Mouse (Mus musculus) kidney, adult 18-20 months (tissue): ENCODE results near the gene Mvk.
A peak's percentile ranks its signal among the peaks of the same experiment; 100 is the strongest.

Experiments used
- DNase-seq: peaks from one replicate; pipeline ENCODE4 v3.0.0; 2021

Mvk gene

DNA sequence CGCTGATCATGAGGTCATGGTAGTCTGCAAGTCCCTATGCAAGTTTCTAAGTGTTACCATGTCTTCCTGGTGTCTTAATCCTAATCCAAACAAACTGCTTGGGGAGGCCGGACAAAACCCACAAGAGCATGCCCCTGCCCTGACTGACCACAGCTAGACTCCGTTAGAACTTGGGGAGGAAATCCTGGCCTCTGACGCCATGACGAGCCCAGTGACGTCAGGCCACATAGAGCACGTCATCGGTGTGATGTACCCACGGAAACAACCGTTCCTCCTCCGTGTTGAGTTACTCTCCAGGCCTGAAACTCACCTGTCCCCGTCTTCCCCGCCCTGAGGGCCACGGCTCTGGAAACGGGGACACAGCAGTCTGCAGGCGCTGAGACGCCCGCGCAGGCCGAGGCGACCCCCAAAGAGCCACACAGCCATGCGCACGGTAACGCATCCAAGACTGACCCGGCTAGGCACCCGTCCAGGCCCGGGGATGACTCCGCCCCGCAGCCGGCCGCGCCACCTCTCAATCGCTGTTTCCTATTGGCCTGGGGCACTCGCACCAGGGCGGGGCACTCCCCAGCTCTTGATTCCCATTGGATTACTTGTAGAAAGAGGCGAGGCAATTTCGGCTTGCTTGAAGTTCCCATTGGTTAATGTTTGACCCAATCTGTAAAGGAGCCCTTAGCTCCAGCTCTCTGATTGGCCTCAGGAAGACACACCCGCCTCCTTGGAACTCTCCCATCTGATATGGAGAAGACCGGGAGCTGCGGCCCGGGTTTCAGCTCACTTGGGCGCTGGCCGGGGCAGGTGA is at the start of gene Mvk, which contains the start of gene Mmab:
Gene Mvk (plus strand): TSS at position 704 of the 802 bp plus-strand sequence.
Gene Mmab (minus strand): TSS at position 495 of the 802 bp plus-strand sequence.
- DNase-seq = peak; percentile 99

GRCm38 (mm10) chr5:114406592-114406991 is 37.5 kb upstream of the Mvk start:
- DNase-seq = no peak

- DNase-seq = no peak
Observed at GRCm38 (mm10) chr5:114407269-114407668, 36.8 kb upstream of the Mvk start.

DNA sequence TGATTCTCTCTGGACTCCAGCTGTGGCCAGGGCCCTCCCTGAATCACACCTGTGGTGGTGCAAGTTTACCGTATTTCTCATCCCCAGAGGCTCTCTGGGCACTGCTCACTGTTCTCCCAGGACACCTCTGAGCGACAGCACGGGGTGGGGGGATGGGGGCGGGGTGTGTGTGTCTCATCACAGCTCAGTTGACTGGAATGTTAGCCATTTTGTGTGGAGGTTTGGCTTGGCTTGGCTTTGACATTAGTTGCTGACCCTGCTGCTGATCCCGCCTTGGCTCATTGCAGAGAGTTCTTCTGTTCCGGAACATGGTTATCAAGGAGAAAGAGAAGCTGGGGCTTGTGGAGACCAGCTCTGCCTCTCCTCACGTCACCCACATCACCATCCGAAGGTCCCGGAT is 36.3 kb upstream of the Mvk start:
- DNase-seq = no peak

GRCm38 (mm10) chr5:114408846-114409245 is 35.2 kb upstream of the Mvk start:
- DNase-seq = no peak

- DNase-seq = no peak
Observed at GRCm38 (mm10) chr5:114410429-114410828, 33.6 kb upstream of the Mvk start.

GRCm38 (mm10) chr5:114412361-114412998 is 31.6 kb upstream of the Mvk start:
- no peak for DNase-seq

DNA sequence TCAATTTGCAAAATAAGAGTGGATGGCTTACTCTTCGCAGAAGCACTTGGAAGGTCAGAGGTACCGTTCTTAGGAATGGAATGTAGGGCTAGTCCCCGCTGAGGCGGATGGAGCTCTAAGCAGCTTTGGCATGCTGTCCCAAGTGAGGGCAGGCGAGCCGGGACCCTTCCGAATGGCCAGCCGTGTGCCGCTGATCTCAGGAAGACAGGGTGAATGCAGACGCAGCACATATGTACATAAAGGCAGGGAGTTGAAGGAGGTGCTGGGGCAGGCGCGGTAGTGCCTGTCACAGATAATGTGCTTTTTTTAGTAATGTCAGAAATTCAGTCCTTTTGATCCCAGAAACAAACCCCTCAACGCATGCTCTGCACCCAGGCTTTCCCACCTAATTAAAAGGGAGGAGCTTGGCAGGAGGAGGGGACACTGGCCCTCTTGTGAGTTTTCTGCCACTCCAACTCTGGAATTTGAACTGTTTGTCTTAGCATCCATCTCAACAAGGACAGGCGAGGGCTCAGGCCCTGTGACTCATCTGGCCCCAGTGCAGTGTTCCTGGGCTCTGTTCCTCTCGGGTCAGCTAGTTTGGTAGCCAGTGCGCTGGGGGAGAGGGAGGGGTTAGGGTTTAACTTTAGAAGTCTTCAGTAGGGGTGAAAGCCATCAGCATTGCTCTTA is 30.9 kb upstream of the Mvk start:
- DNase-seq = peak; percentile 29

DNA sequence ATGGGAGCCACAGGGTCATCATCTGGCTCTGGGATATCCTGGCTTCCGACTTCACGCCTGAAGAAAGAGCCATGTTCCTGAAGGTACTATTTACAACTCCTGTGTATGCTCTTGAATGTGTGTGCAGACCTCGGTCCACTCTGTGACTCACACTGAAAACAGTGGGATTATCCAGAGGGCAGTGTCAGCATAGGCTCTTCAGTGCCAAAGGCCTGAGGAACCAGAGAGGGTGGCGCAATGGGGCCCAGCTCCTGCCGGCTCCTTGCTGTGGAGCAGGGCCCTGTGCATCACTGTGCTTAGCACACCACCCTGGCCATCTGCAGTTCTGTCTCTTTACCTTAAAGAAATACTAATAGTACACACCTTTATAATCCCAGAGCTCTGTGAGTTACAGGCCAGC is 28.5 kb upstream of the Mvk start:
- no peak for DNase-seq

DNA sequence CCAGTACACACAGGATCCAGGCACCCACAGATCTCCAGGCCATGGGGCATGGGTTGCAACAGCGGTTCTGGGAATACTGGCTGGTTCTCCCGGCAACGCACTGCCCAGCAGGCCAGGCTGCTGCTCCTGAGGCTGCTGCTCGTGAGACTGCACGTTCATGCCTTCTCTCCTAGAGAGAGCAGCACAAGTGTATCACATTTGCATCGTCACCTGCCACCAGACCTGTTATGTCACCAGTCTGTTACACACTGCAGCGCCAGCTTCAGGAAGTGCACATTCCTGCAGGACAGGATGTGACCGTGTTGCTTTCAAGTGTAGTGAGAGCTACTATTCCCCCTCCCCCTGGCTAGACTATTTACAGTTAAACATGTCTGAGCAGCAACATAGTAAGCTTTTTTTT is 27.2 kb upstream of the Mvk start:
- no peak for DNase-seq

- no peak for DNase-seq
Observed at GRCm38 (mm10) chr5:114418541-114418940, 25.5 kb upstream of the Mvk start.

DNA sequence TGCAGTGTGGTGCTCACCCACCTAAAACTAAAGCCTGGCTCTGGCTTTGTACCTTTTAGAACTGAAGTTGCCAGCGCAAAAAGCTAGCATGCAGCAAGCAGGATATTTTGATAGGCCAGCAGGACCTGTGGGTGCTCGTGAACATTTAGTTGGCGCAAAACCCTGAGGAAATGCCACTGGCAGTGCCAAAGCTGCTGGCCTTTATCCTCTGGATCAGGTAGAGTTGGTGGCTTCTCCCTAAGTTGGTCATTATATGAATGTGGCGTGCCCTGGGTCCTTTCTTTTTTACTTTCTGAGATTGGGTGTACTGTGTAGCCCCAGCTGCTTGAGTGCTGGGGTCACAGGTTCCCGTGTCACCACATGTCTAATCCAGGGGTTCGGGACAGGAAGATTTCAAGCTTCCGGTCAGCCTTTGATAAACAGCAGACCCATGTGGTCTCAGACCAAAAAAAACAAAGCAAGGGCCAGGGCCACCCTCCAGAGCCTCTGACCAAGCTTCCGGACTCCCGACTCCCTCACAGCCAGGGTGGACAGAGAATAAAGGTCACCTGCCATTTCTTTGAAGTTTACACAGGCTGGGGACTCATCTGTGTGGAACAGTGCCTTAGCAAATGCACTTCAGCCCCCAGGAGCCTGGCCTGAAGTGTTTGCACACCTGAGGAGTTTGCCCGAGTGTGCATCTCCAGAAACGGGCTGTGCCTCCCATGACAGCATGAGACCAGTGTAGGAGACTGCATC is 22.3 kb upstream of the Mvk start:
- DNase-seq = peak; percentile 38

GRCm38 (mm10) chr5:114422591-114422990 is 21.5 kb upstream of the Mvk start:
- DNase-seq = no peak

DNA sequence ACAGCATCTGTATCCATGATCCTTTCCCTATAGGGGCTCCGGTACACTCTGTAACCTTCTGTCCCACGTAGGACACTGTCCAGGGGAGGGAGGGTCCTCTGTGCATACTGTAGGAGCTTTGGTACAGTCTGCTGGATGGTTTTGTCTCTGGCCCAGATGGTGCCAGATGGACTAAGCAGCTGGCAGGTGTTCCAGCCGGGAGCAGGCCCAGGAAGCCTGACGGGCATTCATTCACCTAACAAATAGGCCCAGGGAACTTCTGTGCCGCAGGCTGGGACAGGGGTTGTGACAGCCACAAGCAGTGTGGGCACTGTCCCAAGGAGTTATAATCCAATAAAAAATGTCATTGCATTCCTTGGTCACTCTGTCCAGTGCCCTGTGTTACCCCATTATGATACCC is 20.1 kb upstream of the Mvk start:
- DNase-seq = no peak

- DNase-seq = peak; percentile 14
Observed at GRCm38 (mm10) chr5:114426732-114427131, 17.3 kb upstream of the Mvk start.

- DNase-seq = no peak
Observed at GRCm38 (mm10) chr5:114428621-114429020, 15.4 kb upstream of the Mvk start.

GRCm38 (mm10) chr5:114429781-114430180 is 14.3 kb upstream of the Mvk start:
- DNase-seq = peak; percentile 53

DNA sequence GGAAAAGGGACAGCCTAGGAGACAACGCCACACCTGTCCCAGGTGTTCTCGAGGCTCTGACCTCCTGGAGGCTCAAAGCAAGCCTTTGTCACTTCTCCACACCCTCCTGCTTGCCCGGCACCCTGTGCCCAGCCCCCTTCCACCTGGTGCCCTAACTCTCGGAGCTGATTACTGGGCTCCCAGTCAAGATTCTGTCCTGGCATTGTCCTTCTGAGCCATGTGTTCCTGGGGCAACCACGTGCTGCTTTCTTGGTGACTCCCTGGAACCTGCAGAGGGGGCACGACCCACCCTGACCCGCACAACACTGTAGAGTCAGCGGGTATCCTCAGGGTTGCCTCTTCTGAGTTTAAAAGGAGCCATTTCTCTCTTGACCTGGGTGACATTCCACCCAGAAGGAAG is 9.7 kb upstream of the Mvk start:
- DNase-seq = no peak

GRCm38 (mm10) chr5:114435588-114435987 is 8.5 kb upstream of the Mvk start:
- peak; percentile 36 for DNase-seq

DNA sequence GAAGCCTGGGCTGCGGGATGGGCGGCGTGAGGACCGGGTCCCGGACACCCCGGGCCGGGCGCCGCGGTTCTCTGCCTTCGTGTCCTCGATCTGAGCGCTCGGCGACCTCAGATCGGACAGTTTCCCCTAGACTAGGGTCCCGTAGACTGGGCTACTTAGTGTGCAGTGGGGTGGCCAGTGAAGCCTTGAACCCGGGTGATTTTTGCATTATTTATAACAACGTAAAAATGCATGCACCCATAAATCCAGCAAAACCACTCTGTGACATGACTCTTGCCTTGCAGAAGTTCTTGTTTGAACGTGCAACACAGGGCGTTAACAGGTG is 261 bp downstream of the Mvk start:
- DNase-seq = no peak

GRCm38 (mm10) chr5:114449011-114449410 is 4.9 kb downstream of the Mvk start:
- no peak for DNase-seq

DNA sequence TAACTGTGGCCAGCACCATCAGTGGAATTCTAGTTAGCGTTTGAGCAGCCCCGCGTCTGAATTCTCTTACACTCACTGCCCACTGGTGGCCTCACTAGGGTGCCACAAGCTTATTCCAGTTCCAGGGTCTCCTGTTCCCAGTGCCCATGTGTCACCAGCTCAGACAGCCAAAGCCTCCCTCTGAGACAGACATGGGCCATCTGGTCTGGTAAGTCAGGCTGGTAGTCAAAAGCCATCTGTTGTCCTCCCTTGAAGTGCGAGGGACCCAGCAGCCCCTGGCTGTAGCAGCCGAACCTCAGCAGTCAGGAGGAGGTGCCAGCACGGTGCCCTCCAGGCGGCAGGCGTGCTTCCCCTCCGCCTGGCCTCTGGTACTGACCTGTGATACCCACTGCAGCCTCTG is 12.2 kb downstream of the Mvk start:
- no peak for DNase-seq

DNA sequence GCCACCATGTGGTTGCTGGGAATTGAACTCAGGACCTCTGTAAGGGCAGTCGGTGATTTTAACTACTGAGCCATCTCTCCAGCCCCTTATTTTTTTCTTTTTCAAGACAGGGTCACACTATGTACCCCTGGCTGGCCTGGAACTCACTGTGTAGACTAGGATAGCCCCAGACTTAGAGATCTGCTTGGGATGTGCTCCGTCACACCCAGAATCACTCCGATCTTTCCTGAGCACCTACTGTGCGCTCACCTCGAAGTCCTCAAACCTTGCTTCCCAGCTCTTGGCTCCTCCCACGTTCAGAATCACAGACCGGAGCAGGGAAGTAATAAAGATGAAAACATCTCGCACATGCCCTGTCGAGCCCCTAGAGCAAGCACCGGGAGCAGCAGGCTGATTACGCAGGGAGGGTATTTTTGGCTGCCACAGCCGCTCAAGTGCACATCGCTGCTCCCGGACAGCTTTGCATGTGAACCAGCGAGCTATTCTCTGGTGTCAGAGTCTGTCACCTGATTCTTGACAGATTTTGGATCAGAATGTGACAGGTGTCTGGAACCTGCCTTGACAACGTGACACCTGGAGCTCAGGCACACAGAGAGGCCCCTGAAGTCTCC is 13.0 kb downstream of the Mvk start:
- DNase-seq = no peak
